Mouse (Mus musculus): ENCODE results near the gene Lrrc26. TPM values are rescaled to one million over a fixed set of nuclear protein-coding genes. Genes with fewer than 3 reads are reported as not detected.

Lrrc26 gene
- polyA plus RNA-seq, 1 experiment from 2014 or later, result 6.6 TPM

GRCm38 (mm10) chr2:25311491-25311891 is 21.8 kb downstream of the Lrrc26 start:
- H3K36me3 ChIP-seq (ENCODE audit: control insufficient read depth, insufficient read depth), result no peaks in the 10 kb centered on the region
- H3K27ac ChIP-seq (ENCODE audit: low read depth, low read length), result no peak overlapping the region
- 4% methylated on average over 11 of the region's 11 CpGs for WGBS
- peak overlapping the region; percentile 64 for H3K4me2 ChIP-seq (replicated peaks; ENCODE audit: low read depth)
- no peaks in the 10 kb centered on the region for H3K9me3 ChIP-seq (ENCODE audit: control insufficient read depth)
- no peaks in the 10 kb centered on the region for H3K4me1 ChIP-seq (replicated peaks; ENCODE audit: control insufficient read depth, insufficient read depth, low read length)
- no peak for TF ChIP-seq CTCF (IDR thresholded peaks at IDR 0.05; ENCODE audit: low read depth)
- peak overlapping the region; percentile 28 for H3K4me3 ChIP-seq (ENCODE audit: low read depth, low read length)
- peaks cover 25% of the 10 kb centered on the region for H3K27me3 ChIP-seq (replicated peaks; ENCODE audit: control insufficient read depth, insufficient read depth, low read length)
- peak; percentile 72 for ATAC-seq
- H3K9ac ChIP-seq (ENCODE audit: low read depth, low read length), result no peak overlapping the region

- no peaks in the 10 kb centered on the region for H3K36me3 ChIP-seq (ENCODE audit: control insufficient read depth, insufficient read depth)
- no peak overlapping the region for H3K9ac ChIP-seq (ENCODE audit: low read depth, low read length)
- no peak for TF ChIP-seq CTCF (IDR thresholded peaks at IDR 0.05; ENCODE audit: low read depth)
- WGBS, result 4% methylated on average over 31 of the region's 31 CpGs
- peaks cover 36% of the 10 kb centered on the region for H3K27me3 ChIP-seq (replicated peaks; ENCODE audit: control insufficient read depth, insufficient read depth, low read length)
- H3K27ac ChIP-seq (ENCODE audit: low read depth, low read length), result no peak overlapping the region
- no peak for ATAC-seq
- H3K4me1 ChIP-seq (replicated peaks; ENCODE audit: control insufficient read depth, insufficient read depth, low read length), result peaks cover 2% of the 10 kb centered on the region; the same call in 1 of the 2 replicates
- peak overlapping the region; percentile 61 for H3K4me2 ChIP-seq (replicated peaks; ENCODE audit: low read depth)
- no peaks in the 10 kb centered on the region for H3K9me3 ChIP-seq (ENCODE audit: control insufficient read depth)
- peak overlapping the region; percentile 30 for H3K4me3 ChIP-seq (ENCODE audit: low read depth, low read length)
Observed at GRCm38 (mm10) chr2:25318119-25318966, 28.6 kb downstream of the Lrrc26 start.

GRCm38 (mm10) chr2:25318971-25319773 is 29.5 kb downstream of the Lrrc26 start, which contains the start of gene Grin1:
Gene Grin1 (minus strand): TSS chr2:25319187.
- H3K27ac ChIP-seq (ENCODE audit: low read depth, low read length), result no peak within 1 kb of the TSS
- 8% methylated on average over 58 of the region's 58 CpGs for WGBS
- H3K9ac ChIP-seq (ENCODE audit: low read depth, low read length), result no peak within 1 kb of the TSS
- H3K4me2 ChIP-seq (replicated peaks; ENCODE audit: low read depth), result peak within 1 kb of the TSS; percentile 61
- peak within 1 kb of the TSS; percentile 30 for H3K4me3 ChIP-seq (ENCODE audit: low read depth, low read length)
- peaks cover 34% of the 10 kb centered on the region for H3K27me3 ChIP-seq (replicated peaks; ENCODE audit: control insufficient read depth, insufficient read depth, low read length)
- peak; percentile 55 for ATAC-seq
- no peak for TF ChIP-seq CTCF (IDR thresholded peaks at IDR 0.05; ENCODE audit: low read depth)
- H3K36me3 ChIP-seq (ENCODE audit: control insufficient read depth, insufficient read depth), result no peaks in the 10 kb centered on the region
- H3K9me3 ChIP-seq (ENCODE audit: control insufficient read depth), result no peaks in the 10 kb centered on the region
- H3K4me1 ChIP-seq (replicated peaks; ENCODE audit: control insufficient read depth, insufficient read depth, low read length), result peaks cover 2% of the 10 kb centered on the region; the same call in 1 of the 2 replicates

- 44% methylated on average over 2 of the region's 2 CpGs for WGBS
- no peak overlapping the region for H3K9ac ChIP-seq (ENCODE audit: low read depth, low read length)
Observed at GRCm38 (mm10) chr2:25320084-25320483, 30.4 kb downstream of the Lrrc26 start.

GRCm38 (mm10) chr2:25326036-25326435 is 36.3 kb downstream of the Lrrc26 start:
- ATAC-seq, result no peak
- H3K4me2 ChIP-seq (replicated peaks; ENCODE audit: low read depth), result no peak overlapping the region
- no peaks in the 10 kb centered on the region for H3K9me3 ChIP-seq (ENCODE audit: control insufficient read depth)
- no peak overlapping the region for H3K9ac ChIP-seq (ENCODE audit: low read depth, low read length)
- H3K4me1 ChIP-seq (replicated peaks; ENCODE audit: control insufficient read depth, insufficient read depth, low read length), result no peaks in the 10 kb centered on the region
- 73% methylated on average over 2 of the region's 2 CpGs for WGBS
- H3K36me3 ChIP-seq (ENCODE audit: control insufficient read depth, insufficient read depth), result no peaks in the 10 kb centered on the region
- no peak for TF ChIP-seq CTCF (IDR thresholded peaks at IDR 0.05; ENCODE audit: low read depth)
- 0 out of 2 replicates have a peak, but pooled peaks cover 5% of the 10 kb centered on the region for H3K27me3 ChIP-seq (replicated peaks; ENCODE audit: control insufficient read depth, insufficient read depth, low read length)
- H3K27ac ChIP-seq (ENCODE audit: low read depth, low read length), result no peak overlapping the region
- no peak overlapping the region for H3K4me3 ChIP-seq (ENCODE audit: low read depth, low read length)

More at GRCm38 (mm10) chr2:25320084-25320483, 30.4 kb downstream of the Lrrc26 start:
- Histone ChIP-seq H3K27ac (ENCODE audit: low read depth, low read length) (no peak overlapping the region), H3K4me1 (replicated peaks; ENCODE audit: control insufficient read depth, insufficient read depth, low read length) (peaks cover 2% of the 10 kb centered on the region; the same call in 1 of the 2 replicates), H3K36me3 (ENCODE audit: control insufficient read depth, insufficient read depth) (no peaks in the 10 kb centered on the region), H3K27me3 (replicated peaks; ENCODE audit: control insufficient read depth, insufficient read depth, low read length) (peaks cover 34% of the 10 kb centered on the region), H3K9me3 (ENCODE audit: control insufficient read depth) (no peaks in the 10 kb centered on the region), H3K4me3 (ENCODE audit: low read depth, low read length) (no peak overlapping the region), H3K4me2 (replicated peaks; ENCODE audit: low read depth) (no peak overlapping the region)
- no peak for ATAC-seq
- TF ChIP-seq CTCF (IDR thresholded peaks at IDR 0.05; ENCODE audit: low read depth), result no peak

GRCm38 (mm10) chr2:25328440-25328839 is 38.7 kb downstream of the Lrrc26 start:
- H3K9ac ChIP-seq (ENCODE audit: low read depth, low read length), result no peak overlapping the region
- WGBS, result 41% methylated on average over 7 of the region's 7 CpGs
- no peak overlapping the region for H3K4me2 ChIP-seq (replicated peaks; ENCODE audit: low read depth)
- H3K27me3 ChIP-seq (replicated peaks; ENCODE audit: control insufficient read depth, insufficient read depth, low read length), result no peaks in the 10 kb centered on the region
- H3K4me1 ChIP-seq (replicated peaks; ENCODE audit: control insufficient read depth, insufficient read depth, low read length), result peaks cover under 1% of the 10 kb centered on the region; the same call in 1 of the 2 replicates
- no peak overlapping the region for H3K27ac ChIP-seq (ENCODE audit: low read depth, low read length)
- no peaks in the 10 kb centered on the region for H3K36me3 ChIP-seq (ENCODE audit: control insufficient read depth, insufficient read depth)
- H3K4me3 ChIP-seq (ENCODE audit: low read depth, low read length), result no peak overlapping the region
- TF ChIP-seq CTCF (IDR thresholded peaks at IDR 0.05; ENCODE audit: low read depth), result peak; percentile 76
- no peak for ATAC-seq
- H3K9me3 ChIP-seq (ENCODE audit: control insufficient read depth), result no peaks in the 10 kb centered on the region
